Mouse (Mus musculus) C2C12 (cell line): Measurements from ENCODE around the gene Tax1bp3. TPM values are rescaled to one million over a fixed set of nuclear protein-coding genes. Genes with fewer than 3 reads are reported as not detected.

Experiments
- H3K27me3 ChIP-seq: one replicate; pipeline ENCODE4 v1.6.1; 2011; ENCODE audit not compliant: control insufficient read depth, insufficient read depth, insufficient read length
- H3K36me3 ChIP-seq: one replicate; pipeline ENCODE4 v1.6.1; 2011; ENCODE audit not compliant: control insufficient read depth, insufficient read depth
- H3K4me3 ChIP-seq: one replicate; pipeline ENCODE4 v1.5.1; 2011; ENCODE audit warnings: mild to moderate bottlenecking, control low read depth; ENCODE audit not compliant: poor library complexity, insufficient read depth, severe bottlenecking
- H3K79me2 ChIP-seq: one replicate; pipeline ENCODE4 v1.6.1; 2011; ENCODE audit not compliant: control insufficient read depth, insufficient read depth
- H3K79me3 ChIP-seq: one replicate; pipeline ENCODE4 v1.6.1; 2011; ENCODE audit warnings: low read depth, control low read depth
- H3ac ChIP-seq: one replicate; pipeline ENCODE3; 2011; ENCODE audit warnings: low read depth; ENCODE audit not compliant: control insufficient read depth, insufficient read length
- CEBPB ChIP-seq: IDR thresholded peaks from one replicate; pipeline ENCODE4 v1.6.1; 2011; ENCODE audit warnings: low read depth, mild to moderate bottlenecking, control low read depth, moderate library complexity
- CTCF ChIP-seq: IDR thresholded peaks from one replicate; pipeline ENCODE4 v1.5.1; 2011; ENCODE audit not compliant: control insufficient read depth, insufficient read depth, insufficient read length
- FOSL1 ChIP-seq: IDR thresholded peaks from one replicate; pipeline ENCODE4 v1.8.0; 2011; ENCODE audit warnings: mild to moderate bottlenecking, low read length; ENCODE audit not compliant: poor library complexity, insufficient read depth, severe bottlenecking
- MAX ChIP-seq: IDR thresholded peaks from one replicate; pipeline ENCODE4 v1.6.1; 2011; ENCODE audit warnings: mild to moderate bottlenecking, control low read depth
- MYOD1 ChIP-seq: IDR thresholded peaks from one replicate; pipeline ENCODE4 v1.6.1; 2011; ENCODE audit warnings: low read depth; ENCODE audit not compliant: control insufficient read depth, insufficient read length
- MYOG ChIP-seq: IDR thresholded peaks from one replicate; pipeline ENCODE4 v1.6.1; 2011; ENCODE audit not compliant: control insufficient read depth, insufficient read length; ENCODE audit errors: extremely low read depth
- USF1 ChIP-seq: IDR thresholded peaks from one replicate; pipeline ENCODE4 v1.6.1; 2011; ENCODE audit warnings: low read depth, mild to moderate bottlenecking, control low read depth, moderate library complexity
- polyA plus RNA-seq: library from polyadenylated mRNA; unstranded; fragments of >200 nt; fragmentation: generic; extraction: Trizol; gene quantifications from one replicate; pipeline ENCODE4 v1.2.1, GENCODE M21; 2012; ENCODE audit warnings: missing spikeins

The Tax1bp3 gene
- polyA plus RNA-seq, 1 experiment = 159 TPM

GRCm38 (mm10) chr11:73177509-73177875, 609 bp downstream of the Tax1bp3 start:
- peaks cover 45% of the 10 kb centered on the region for H3K36me3 ChIP-seq
- H3K79me3 ChIP-seq = peaks cover 67% of the 10 kb centered on the region
- peak overlapping the region; percentile 99 for H3K4me3 ChIP-seq
- H3ac ChIP-seq = peak overlapping the region; percentile 88
- H3K27me3 ChIP-seq = no peaks in the 10 kb centered on the region
- TF ChIP-seq CEBPB (no peak), USF1 (no peak), CTCF (no peak), FOSL1 (no peak), MYOG (no peak), MAX (no peak), MYOD1 (no peak)
- peaks cover 85% of the 10 kb centered on the region for H3K79me2 ChIP-seq

GRCm38 (mm10) chr11:73177895-73178294, 1.0 kb downstream of the Tax1bp3 start:
- Histone ChIP-seq H3ac (peak overlapping the region; percentile 77), H3K79me2 (peaks cover 81% of the 10 kb centered on the region), H3K4me3 (peak overlapping the region; percentile 99), H3K36me3 (peaks cover 45% of the 10 kb centered on the region), H3K79me3 (peaks cover 63% of the 10 kb centered on the region), H3K27me3 (no peaks in the 10 kb centered on the region)
- TF ChIP-seq FOSL1 = no peak
- no peak for TF ChIP-seq CTCF
- no peak for TF ChIP-seq MYOD1
- no peak for TF ChIP-seq CEBPB
- TF ChIP-seq USF1 = no peak
- no peak for TF ChIP-seq MYOG
- no peak for TF ChIP-seq MAX

- Histone ChIP-seq H3K79me3 (no peaks in the 10 kb centered on the region), H3ac (no peak overlapping the region), H3K27me3 (no peaks in the 10 kb centered on the region), H3K4me3 (no peak overlapping the region), H3K79me2 (no peaks in the 10 kb centered on the region), H3K36me3 (peaks cover 21% of the 10 kb centered on the region)
- TF ChIP-seq FOSL1 = no peak
- no peak for TF ChIP-seq MYOG
- TF ChIP-seq CTCF = no peak
Observed at GRCm38 (mm10) chr11:73185872-73186615, 9.2 kb downstream of the Tax1bp3 start.

- no peak overlapping the region for H3K4me3 ChIP-seq
- TF ChIP-seq CTCF (no peak), FOSL1 (no peak), MAX (no peak), MYOD1 (no peak), MYOG (no peak), USF1 (no peak), CEBPB (no peak)
- no peak overlapping the region for H3ac ChIP-seq
- no peaks in the 10 kb centered on the region for H3K27me3 ChIP-seq
- no peaks in the 10 kb centered on the region for H3K79me2 ChIP-seq
- H3K36me3 ChIP-seq = peaks cover 16% of the 10 kb centered on the region
- H3K79me3 ChIP-seq = no peaks in the 10 kb centered on the region
Observed at GRCm38 (mm10) chr11:73187231-73187630, 10.3 kb downstream of the Tax1bp3 start.

GRCm38 (mm10) chr11:73193047-73193446, 16.2 kb downstream of the Tax1bp3 start:
- no peak overlapping the region for H3K4me3 ChIP-seq
- no peaks in the 10 kb centered on the region for H3K36me3 ChIP-seq
- no peak overlapping the region for H3ac ChIP-seq
- no peaks in the 10 kb centered on the region for H3K79me3 ChIP-seq
- no peak for TF ChIP-seq CTCF
- no peak for TF ChIP-seq USF1
- no peak for TF ChIP-seq CEBPB
- no peak for TF ChIP-seq FOSL1
- TF ChIP-seq MYOG = no peak
- no peak for TF ChIP-seq MYOD1
- no peak for TF ChIP-seq MAX
- H3K27me3 ChIP-seq = no peaks in the 10 kb centered on the region
- H3K79me2 ChIP-seq = no peaks in the 10 kb centered on the region

- H3K79me3 ChIP-seq = no peaks in the 10 kb centered on the region
- H3K4me3 ChIP-seq = no peak overlapping the region
- H3K36me3 ChIP-seq = no peaks in the 10 kb centered on the region
- no peaks in the 10 kb centered on the region for H3K79me2 ChIP-seq
- no peak for TF ChIP-seq MYOD1
- TF ChIP-seq CEBPB = no peak
- TF ChIP-seq FOSL1 = no peak
- no peak for TF ChIP-seq MYOG
- TF ChIP-seq CTCF = no peak
- no peak for TF ChIP-seq MAX
- no peak for TF ChIP-seq USF1
- no peaks in the 10 kb centered on the region for H3K27me3 ChIP-seq
- no peak overlapping the region for H3ac ChIP-seq
Observed at GRCm38 (mm10) chr11:73194444-73194843, 17.6 kb downstream of the Tax1bp3 start.
